Mouse (Mus musculus) kidney, adult 18-20 months (tissue): ENCODE data around the gene Gabbr1.

Experiments
- DNase-seq: peaks from one replicate; pipeline ENCODE4 v3.0.0; 2021

Gabbr1 gene

DNA sequence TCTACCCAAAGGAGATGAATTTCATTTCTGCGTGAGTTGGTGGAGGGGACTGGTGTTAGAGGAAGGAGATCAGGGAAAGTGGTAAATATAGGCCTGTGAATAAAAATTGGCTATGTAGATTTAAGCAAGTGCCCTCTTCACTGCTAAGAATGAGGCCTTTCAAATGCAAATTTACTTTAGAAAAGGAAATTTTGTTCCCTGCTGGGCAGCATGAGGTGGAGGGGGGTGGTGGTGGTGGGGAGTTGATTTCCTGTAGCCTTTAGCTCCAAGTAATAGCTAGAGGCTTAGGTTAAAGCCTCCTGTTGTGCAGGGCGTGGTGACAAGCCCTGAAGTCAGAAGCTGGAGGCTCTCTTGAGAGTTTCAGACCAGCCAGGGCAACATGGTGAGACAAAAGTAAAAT lies 33.2 kb downstream of the Gabbr1 start:
- DNase-seq, result no peak

- peak; percentile 47 for DNase-seq
Observed at GRCm38 (mm10) chr17:37080119-37080518, 34.4 kb downstream of the Gabbr1 start.

GRCm38 (mm10) chr17:37081659-37082058 lies 35.9 kb downstream of the Gabbr1 start:
- no peak for DNase-seq

DNA sequence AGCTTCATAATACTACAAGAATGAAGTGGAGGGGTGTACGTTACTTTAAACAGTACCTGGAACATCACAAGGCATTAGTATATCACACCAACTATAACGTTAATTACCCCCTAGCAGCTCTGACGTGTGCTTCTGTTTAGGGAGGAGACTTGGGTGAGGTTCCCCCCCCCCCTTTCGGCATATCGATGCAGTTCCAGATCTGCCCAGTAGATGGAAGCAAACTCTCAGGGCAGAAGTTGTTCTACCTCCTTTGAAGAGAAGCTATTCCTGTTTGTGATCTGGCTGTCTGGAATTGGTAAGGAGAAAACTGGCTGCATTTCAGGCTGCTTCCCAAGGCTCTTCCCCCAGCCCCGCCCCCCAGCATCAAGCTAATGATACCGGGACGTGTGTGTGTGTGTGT lies 37.6 kb downstream of the Gabbr1 start:
- DNase-seq, result peak; percentile 49

DNA sequence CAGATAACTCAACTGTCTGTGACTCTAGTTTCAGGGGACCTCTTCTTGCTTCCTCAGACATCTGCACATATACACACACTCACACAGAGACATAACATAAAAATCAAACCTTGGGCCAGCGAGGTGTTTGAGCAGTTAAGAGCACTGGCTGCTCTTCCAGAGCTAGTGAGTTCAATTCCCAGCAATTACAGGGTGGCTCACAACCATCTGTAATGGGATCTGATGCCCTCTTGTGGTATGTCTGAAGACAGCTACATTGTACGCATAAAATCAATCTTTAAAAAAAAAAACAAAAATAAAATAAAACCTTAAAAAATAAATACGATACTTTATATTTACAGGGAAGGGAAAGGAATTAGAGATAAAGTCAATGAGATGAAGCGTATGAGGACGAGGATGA lies 38.9 kb downstream of the Gabbr1 start:
- no peak for DNase-seq

GRCm38 (mm10) chr17:37085545-37085944 lies 39.8 kb downstream of the Gabbr1 start:
- DNase-seq, result no peak

DNA sequence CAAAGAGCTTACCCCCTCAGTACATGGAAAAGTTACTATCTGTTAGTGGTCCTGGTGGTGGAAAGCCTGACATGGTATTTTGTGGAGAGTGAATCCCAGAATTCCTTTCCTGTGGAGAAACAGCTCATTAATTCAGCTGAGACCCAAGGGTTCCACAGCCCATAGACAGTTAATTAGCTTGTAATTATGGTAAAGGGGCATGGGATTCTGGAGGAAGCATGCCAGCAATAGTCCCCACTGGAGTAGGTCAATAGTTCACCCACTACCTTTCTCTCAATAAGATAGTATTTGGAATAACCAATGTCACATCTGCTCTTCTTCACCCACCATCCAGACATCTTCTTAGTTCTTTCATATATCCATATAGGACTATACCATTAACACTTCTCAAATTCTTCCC lies 42.6 kb downstream of the Gabbr1 start, which contains the start of gene Olfr90:
Gene Olfr90 (minus strand): TSS at position 101 of the 400 bp plus-strand sequence.
- DNase-seq, result no peak

DNA sequence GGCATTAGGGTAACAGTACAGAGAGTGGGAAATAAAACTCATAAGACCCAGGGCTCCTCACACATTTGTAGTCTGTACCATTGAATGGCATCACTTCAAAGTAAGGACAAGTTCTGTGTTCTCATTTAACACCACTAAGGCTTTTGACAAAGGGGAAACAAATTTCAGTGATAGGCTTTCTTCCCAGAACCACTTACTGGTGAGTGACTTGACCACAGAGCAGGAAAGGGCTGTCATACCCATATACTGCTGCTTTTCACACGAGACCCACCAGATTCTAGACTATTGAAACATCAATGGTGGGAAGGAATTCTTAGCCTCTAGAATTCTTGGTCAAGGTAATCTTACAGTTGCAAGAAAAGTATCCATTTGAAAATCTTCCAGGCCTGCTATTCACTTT lies 46.4 kb downstream of the Gabbr1 start:
- no peak for DNase-seq

GRCm38 (mm10) chr17:37093289-37093688 lies 47.5 kb downstream of the Gabbr1 start:
- DNase-seq, result no peak

- DNase-seq, result no peak
Observed at GRCm38 (mm10) chr17:37098178-37098577, 52.4 kb downstream of the Gabbr1 start, which contains the start of gene Olfr91. TSS of gene Olfr91 (minus strand) at chr17:37098278.

- no peak for DNase-seq
Observed at GRCm38 (mm10) chr17:37119988-37120387, 74.2 kb downstream of the Gabbr1 start, which contains the start of gene Olfr92. TSS of gene Olfr92 (minus strand) at chr17:37120088.
